Mouse (Mus musculus): ENCODE results near the gene Fez2. TPM values are rescaled to one million over a fixed set of nuclear protein-coding genes. Genes with fewer than 3 reads are reported as not detected.

Fez2 gene
- polyA plus RNA-seq, 1 experiment: 7.1 TPM

DNA sequence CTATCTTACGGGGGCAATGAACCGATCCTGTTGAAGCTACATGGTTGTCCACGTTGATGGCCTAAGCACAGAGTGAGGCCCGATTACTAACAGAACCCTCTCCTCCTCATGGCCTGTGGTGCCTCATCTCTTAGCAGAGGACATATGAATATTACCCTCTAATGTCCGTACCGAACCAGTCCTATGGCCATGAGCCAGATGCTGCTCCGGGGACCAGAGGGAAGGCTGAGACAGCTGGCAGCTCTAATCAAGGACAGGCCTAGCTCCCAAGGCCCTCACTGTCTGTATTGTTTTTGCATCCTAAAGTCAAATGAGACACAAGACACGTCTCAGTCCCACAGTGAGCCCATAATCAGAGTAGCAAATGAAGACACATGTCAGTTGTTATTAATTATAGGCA is 62.3 kb downstream of the Fez2 start:
- TF ChIP-seq CTCF (IDR thresholded peaks at IDR 0.05; ENCODE audit: control insufficient read depth, insufficient read depth, insufficient replicate concordance, low read depth, low read length): no peak
- no peak for TF ChIP-seq POLR2A (IDR thresholded peaks at IDR 0.05; ENCODE audit: control insufficient read depth, low read depth, low read length)
- Histone ChIP-seq H3K4me1 (ENCODE audit: control insufficient read depth, insufficient read depth, low read length) (no peaks in the 10 kb centered on the region), H3K27ac (ENCODE audit: control insufficient read depth, insufficient read depth, low read depth, low read length) (no peak overlapping the region), H3K36me3 (ENCODE audit: control insufficient read depth, insufficient read depth, low read length) (no peaks in the 10 kb centered on the region), H3K4me3 (ENCODE audit: control insufficient read depth, low read depth, low read length) (no peak overlapping the region), H3K27me3 (ENCODE audit: control insufficient read depth, insufficient read depth, low read length) (no peaks in the 10 kb centered on the region)

DNA sequence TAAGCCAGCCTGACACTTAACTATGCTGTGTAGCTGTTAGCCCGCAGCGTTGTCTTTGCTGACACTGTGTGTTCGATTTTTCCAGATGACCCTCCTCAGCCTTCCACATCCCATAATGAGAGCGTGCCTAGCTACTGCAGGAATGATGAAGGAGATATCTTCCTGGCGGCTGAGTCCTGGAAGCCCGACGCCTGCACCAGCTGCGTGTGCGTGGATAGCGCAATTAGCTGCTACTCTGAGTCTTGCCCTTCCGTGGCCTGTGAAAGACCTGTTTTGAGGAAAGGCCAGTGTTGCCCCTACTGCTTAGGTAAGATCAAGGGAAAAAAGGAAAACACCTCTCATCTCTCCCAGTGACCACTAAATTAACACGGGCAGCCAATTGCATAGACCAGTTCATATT is 63.1 kb downstream of the Fez2 start:
- no peaks in the 10 kb centered on the region for H3K36me3 ChIP-seq (ENCODE audit: control insufficient read depth, insufficient read depth, low read length)
- no peak overlapping the region for H3K4me3 ChIP-seq (ENCODE audit: control insufficient read depth, low read depth, low read length)
- H3K4me1 ChIP-seq (ENCODE audit: control insufficient read depth, insufficient read depth, low read length): no peaks in the 10 kb centered on the region
- TF ChIP-seq CTCF (IDR thresholded peaks at IDR 0.05; ENCODE audit: control insufficient read depth, insufficient read depth, insufficient replicate concordance, low read depth, low read length): no peak
- no peak for TF ChIP-seq POLR2A (IDR thresholded peaks at IDR 0.05; ENCODE audit: control insufficient read depth, low read depth, low read length)
- H3K27ac ChIP-seq (ENCODE audit: control insufficient read depth, insufficient read depth, low read depth, low read length): no peak overlapping the region
- H3K27me3 ChIP-seq (ENCODE audit: control insufficient read depth, insufficient read depth, low read length): no peaks in the 10 kb centered on the region

DNA sequence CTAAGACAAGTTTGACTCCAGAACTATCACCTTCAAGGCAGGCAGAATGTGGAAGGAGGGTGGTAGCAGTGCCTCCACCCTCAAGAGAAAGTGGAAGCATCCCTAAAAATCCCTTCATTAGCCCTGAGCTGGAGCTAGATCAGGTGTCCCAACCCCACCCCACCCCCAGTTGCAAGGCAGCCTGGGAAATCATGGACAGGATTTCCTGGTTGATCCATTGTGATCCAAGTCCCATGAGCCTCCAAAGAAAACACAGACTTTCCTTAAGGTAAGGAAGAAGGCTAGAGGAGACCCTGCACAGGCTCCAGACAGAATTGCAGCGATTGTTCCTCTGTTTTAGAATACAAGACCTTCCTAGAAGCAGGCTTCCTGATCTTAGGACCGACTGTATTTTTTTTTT is 63.5 kb downstream of the Fez2 start:
- TF ChIP-seq CTCF (IDR thresholded peaks at IDR 0.05; ENCODE audit: control insufficient read depth, insufficient read depth, insufficient replicate concordance, low read depth, low read length) (no peak), POLR2A (IDR thresholded peaks at IDR 0.05; ENCODE audit: control insufficient read depth, low read depth, low read length) (no peak)
- no peak overlapping the region for H3K4me3 ChIP-seq (ENCODE audit: control insufficient read depth, low read depth, low read length)
- H3K27me3 ChIP-seq (ENCODE audit: control insufficient read depth, insufficient read depth, low read length): no peaks in the 10 kb centered on the region
- no peaks in the 10 kb centered on the region for H3K36me3 ChIP-seq (ENCODE audit: control insufficient read depth, insufficient read depth, low read length)
- H3K4me1 ChIP-seq (ENCODE audit: control insufficient read depth, insufficient read depth, low read length): no peaks in the 10 kb centered on the region
- H3K27ac ChIP-seq (ENCODE audit: control insufficient read depth, insufficient read depth, low read depth, low read length): no peak overlapping the region

DNA sequence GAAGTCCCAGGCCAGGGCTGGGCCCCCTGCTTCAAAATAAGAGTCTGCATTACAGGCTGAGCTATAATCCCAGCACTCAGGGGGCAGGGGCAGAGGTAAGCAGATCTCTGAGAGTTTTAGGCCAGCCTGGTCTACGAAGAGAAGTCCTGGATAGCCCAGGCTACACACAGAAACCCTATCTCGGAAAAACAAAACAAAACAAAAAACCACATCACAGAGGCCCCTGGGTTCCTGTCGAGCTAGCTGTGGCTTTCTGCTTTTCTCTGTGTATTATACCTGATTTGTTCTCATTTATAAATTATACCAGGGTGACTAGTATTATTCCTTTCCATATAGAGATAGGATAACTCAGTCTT is 65.5 kb downstream of the Fez2 start:
- no peak for TF ChIP-seq POLR2A (IDR thresholded peaks at IDR 0.05; ENCODE audit: control insufficient read depth, low read depth, low read length)
- no peak for TF ChIP-seq CTCF (IDR thresholded peaks at IDR 0.05; ENCODE audit: control insufficient read depth, insufficient read depth, insufficient replicate concordance, low read depth, low read length)
- H3K27me3 ChIP-seq (ENCODE audit: control insufficient read depth, insufficient read depth, low read length): no peaks in the 10 kb centered on the region
- H3K4me3 ChIP-seq (ENCODE audit: control insufficient read depth, low read depth, low read length): no peak overlapping the region
- no peak overlapping the region for H3K27ac ChIP-seq (ENCODE audit: control insufficient read depth, insufficient read depth, low read depth, low read length)
- H3K4me1 ChIP-seq (ENCODE audit: control insufficient read depth, insufficient read depth, low read length): no peaks in the 10 kb centered on the region
- no peaks in the 10 kb centered on the region for H3K36me3 ChIP-seq (ENCODE audit: control insufficient read depth, insufficient read depth, low read length)

DNA sequence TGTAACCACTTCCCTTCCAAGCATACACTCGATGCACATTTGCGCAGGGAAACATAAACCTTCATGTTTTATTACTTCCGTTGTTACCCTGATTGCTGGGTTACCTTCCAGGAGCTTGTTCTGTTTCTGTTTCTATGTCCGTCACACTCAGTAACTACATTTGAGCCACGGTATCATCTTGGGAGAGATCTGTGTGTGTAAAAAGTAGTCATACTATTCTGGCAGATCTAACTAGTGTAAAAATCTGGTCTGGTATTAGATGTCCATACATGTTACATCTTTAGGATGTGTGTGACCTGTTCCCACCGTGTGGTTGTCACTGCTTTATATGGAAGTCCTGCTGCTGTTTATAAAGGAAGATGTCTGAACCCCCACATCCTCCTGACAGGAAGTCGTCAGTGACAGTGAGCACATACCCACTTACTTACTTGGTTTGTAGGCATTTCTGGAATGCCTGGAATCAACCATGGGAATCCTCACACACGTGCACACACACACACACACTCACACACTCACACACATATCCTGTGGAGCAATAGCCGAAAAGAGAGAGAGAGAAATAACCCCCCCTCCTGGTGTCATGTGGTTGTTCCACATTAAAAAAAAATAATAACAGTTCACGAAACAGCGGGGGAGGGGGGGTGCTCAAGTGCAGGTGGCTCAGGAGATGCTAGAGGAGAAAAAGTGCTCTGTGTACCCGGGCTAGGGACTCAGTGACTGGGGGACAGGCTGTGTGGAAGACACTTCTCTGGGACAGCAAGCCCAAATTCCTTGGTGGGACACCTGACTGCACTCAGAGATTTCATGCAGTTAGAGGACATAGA is 66.1 kb downstream of the Fez2 start:
- Histone ChIP-seq H3K4me3 (ENCODE audit: control insufficient read depth, low read depth, low read length) (no peak overlapping the region), H3K4me1 (ENCODE audit: control insufficient read depth, insufficient read depth, low read length) (no peaks in the 10 kb centered on the region), H3K27me3 (ENCODE audit: control insufficient read depth, insufficient read depth, low read length) (no peaks in the 10 kb centered on the region), H3K27ac (ENCODE audit: control insufficient read depth, insufficient read depth, low read depth, low read length) (no peak overlapping the region), H3K36me3 (ENCODE audit: control insufficient read depth, insufficient read depth, low read length) (no peaks in the 10 kb centered on the region)
- TF ChIP-seq POLR2A (IDR thresholded peaks at IDR 0.05; ENCODE audit: control insufficient read depth, low read depth, low read length) (no peak), CTCF (IDR thresholded peaks at IDR 0.05; ENCODE audit: control insufficient read depth, insufficient read depth, insufficient replicate concordance, low read depth, low read length) (no peak)

DNA sequence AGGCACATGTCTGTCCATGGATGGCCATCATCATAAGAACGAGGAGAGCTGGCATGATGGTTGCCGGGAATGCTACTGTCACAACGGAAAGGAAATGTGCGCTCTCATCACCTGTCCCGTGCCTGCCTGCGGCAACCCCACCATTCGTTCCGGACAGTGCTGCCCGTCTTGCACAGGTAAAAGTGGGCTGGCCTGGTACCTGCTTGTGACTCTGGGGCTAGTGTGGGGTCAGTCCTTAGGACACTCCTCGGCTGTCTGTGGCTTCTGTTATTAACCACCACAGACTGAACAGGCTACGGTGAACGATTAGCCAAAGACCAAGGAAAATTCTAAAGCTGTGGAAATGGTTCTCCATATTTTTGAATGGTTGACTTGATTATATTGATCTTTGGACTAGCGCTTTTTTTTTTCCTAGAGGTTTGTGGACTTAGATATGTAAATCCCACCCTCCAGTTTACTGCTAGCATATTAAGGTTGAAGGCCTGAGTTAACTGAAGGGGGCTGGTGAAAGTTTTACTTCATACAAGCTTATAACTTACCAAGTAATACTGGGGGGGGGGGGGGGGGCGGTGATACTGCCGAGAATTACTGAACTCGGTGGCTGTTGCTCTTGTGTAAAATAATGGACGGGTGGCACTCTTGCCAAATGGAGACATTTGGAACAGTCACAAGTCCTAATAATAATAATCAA is 70.7 kb downstream of the Fez2 start:
- no peaks in the 10 kb centered on the region for H3K27me3 ChIP-seq (ENCODE audit: control insufficient read depth, insufficient read depth, low read length)
- no peak overlapping the region for H3K4me3 ChIP-seq (ENCODE audit: control insufficient read depth, low read depth, low read length)
- no peaks in the 10 kb centered on the region for H3K36me3 ChIP-seq (ENCODE audit: control insufficient read depth, insufficient read depth, low read length)
- TF ChIP-seq POLR2A (IDR thresholded peaks at IDR 0.05; ENCODE audit: control insufficient read depth, low read depth, low read length): no peak
- TF ChIP-seq CTCF (IDR thresholded peaks at IDR 0.05; ENCODE audit: control insufficient read depth, insufficient read depth, insufficient replicate concordance, low read depth, low read length): no peak
- no peak overlapping the region for H3K27ac ChIP-seq (ENCODE audit: control insufficient read depth, insufficient read depth, low read depth, low read length)
- no peaks in the 10 kb centered on the region for H3K4me1 ChIP-seq (ENCODE audit: control insufficient read depth, insufficient read depth, low read length)

DNA sequence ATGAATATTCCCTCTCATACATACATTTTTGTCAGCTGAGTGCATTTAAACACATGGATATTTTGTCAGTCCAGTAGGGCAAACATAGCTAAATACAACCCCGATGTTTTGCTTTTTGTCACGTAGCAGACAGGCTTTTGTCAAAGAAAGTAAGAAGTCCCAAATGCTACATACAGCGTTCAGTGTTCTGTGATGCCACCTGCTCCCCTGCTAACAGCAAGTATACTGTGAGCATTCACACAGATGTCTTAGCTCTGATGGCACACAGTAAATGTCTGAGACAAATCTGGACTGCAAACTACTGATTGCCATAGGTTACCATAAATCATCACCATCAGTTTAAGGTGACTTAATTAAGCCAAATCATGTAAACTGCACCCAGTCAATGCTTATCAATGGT is 74.3 kb downstream of the Fez2 start:
- Histone ChIP-seq H3K4me1 (ENCODE audit: control insufficient read depth, insufficient read depth, low read length) (no peaks in the 10 kb centered on the region), H3K36me3 (ENCODE audit: control insufficient read depth, insufficient read depth, low read length) (no peaks in the 10 kb centered on the region), H3K27me3 (ENCODE audit: control insufficient read depth, insufficient read depth, low read length) (no peaks in the 10 kb centered on the region), H3K4me3 (ENCODE audit: control insufficient read depth, low read depth, low read length) (no peak overlapping the region), H3K27ac (ENCODE audit: control insufficient read depth, insufficient read depth, low read depth, low read length) (no peak overlapping the region)
- TF ChIP-seq POLR2A (IDR thresholded peaks at IDR 0.05; ENCODE audit: control insufficient read depth, low read depth, low read length) (no peak), CTCF (IDR thresholded peaks at IDR 0.05; ENCODE audit: control insufficient read depth, insufficient read depth, insufficient replicate concordance, low read depth, low read length) (no peak)
